In the genomic region with DNA sequence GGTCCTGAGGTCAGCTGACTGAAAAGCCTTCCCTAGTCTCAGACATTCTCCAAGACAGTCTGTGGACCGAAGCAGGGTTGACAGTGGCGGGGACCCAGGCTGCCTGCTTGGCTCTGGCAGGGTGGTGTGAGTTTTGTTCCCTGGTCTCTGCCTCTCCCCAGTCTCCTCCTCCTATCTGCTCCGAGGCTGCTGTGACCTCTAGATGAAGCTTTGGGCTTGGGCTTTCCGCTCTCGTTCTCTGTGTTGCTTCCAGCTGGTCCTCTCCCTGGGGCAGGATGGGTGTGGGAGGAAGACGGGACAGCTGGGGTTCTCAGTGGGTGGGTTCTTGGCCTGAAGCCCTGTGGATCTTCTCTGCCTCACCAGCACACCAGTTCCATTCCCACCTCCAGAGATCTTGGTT, we compare ENCODE assay signal across 9 mouse cellular contexts. TPM values are rescaled to one million over a fixed set of nuclear protein-coding genes. Genes with fewer than 3 reads are reported as not detected.
DNase-seq lines count a peak whose midpoint lies in the region; ATAC-seq and TF ChIP-seq lines count a peak whose summit lies in the region.
"Had no signal": no experiment of that assay in that cellular context is flagged by ENCODE, and none has a peak within 500 bp of the region (broad histone marks: within the 10 kb centered on the region; RNA-seq: fewer than 3 reads in every experiment).

No protein-coding gene starts in this region.

- H3K4me1 ChIP-seq in heart, embryonic 13.5 days, result peaks cover 50% of the 10 kb centered on the region
- H3K4me1 ChIP-seq in forebrain, embryonic 12.5 days, result peaks cover 26% of the 10 kb centered on the region
- no peaks in the 10 kb centered on the region for H3K4me1 ChIP-seq in thymus, adult 2 months (replicated peaks; ENCODE audit: control insufficient read depth, insufficient read depth, low read length)

- no peaks in the 10 kb centered on the region for H3K27me3 ChIP-seq in heart, embryonic 13.5 days (replicated peaks)
- no peaks in the 10 kb centered on the region for H3K27me3 ChIP-seq in forebrain, embryonic 12.5 days
- no peaks in the 10 kb centered on the region for H3K27me3 ChIP-seq in thymus, adult 2 months (ENCODE audit: control insufficient read depth, insufficient read depth, low read length)

- TF ChIP-seq CTCF in thymus, adult 2 months (IDR thresholded peaks at IDR 0.05; ENCODE audit: borderline replicate concordance, control insufficient read depth, extremely low read depth, insufficient read depth, low read length, poor library complexity), result no peak

- 38% methylated on average over 6 of the region's 6 CpGs for WGBS in heart, embryonic 13.5 days
- 85% methylated on average over 6 of the region's 6 CpGs for WGBS in forebrain, embryonic 12.5 days
- WGBS in thymus, adult 2 months, result 77% methylated on average over 6 of the region's 6 CpGs

- H3K4me2 ChIP-seq in heart, embryonic 13.5 days, result no peak overlapping the region
- no peak overlapping the region for H3K4me2 ChIP-seq in forebrain, embryonic 12.5 days

- no peak overlapping the region for H3K9ac ChIP-seq in heart, embryonic 13.5 days
- H3K9ac ChIP-seq in forebrain, embryonic 12.5 days, result no peak overlapping the region

- H3K4me3 ChIP-seq in heart, embryonic 13.5 days, result no peak overlapping the region
- H3K4me3 ChIP-seq in forebrain, embryonic 12.5 days (replicated peaks), result no peak overlapping the region
- no peak overlapping the region for H3K4me3 ChIP-seq in thymus, adult 2 months (ENCODE audit: control insufficient read depth, insufficient read depth, low read length)

- DNase-seq in adipocyte (ENCODE audit: low spot score), result peak; percentile 23
- DNase-seq in cerebellum, postnatal 36 days, result peak; percentile 54 to 58
- peak; percentile 48 to 71 for DNase-seq in layer of hippocampus, adult 18-20 months (ENCODE audit: low spot score in 2 of 2)
- peak; percentile 59 for DNase-seq in lung, postnatal 14 days
- no peak for DNase-seq in thymus, adult 2 months
- no peak for DNase-seq in c-Kit-positive CD71-positive TER-119-positive erythroid progenitor cells, embryonic 14.5 days (ENCODE audit: low spot score)

- peak overlapping the region; percentile 55 for H3K27ac ChIP-seq in heart, embryonic 13.5 days (replicated peaks)
- H3K27ac ChIP-seq in forebrain, embryonic 12.5 days, result no peak overlapping the region
- H3K27ac ChIP-seq in thymus, adult 2 months (ENCODE audit: control insufficient read depth, insufficient read depth, low read length), result no peak overlapping the region

- no peak for ATAC-seq in heart, embryonic 13.5 days (ENCODE audit: extremely low read depth, insufficient number of reproducible peaks, low FRiP score, low TSS enrichment)
- no peak for ATAC-seq in forebrain, embryonic 12.5 days (ENCODE audit: low FRiP score)

- no peaks in the 10 kb centered on the region for H3K36me3 ChIP-seq in heart, embryonic 13.5 days
- no peaks in the 10 kb centered on the region for H3K36me3 ChIP-seq in forebrain, embryonic 12.5 days (replicated peaks)
- no peaks in the 10 kb centered on the region for H3K36me3 ChIP-seq in thymus, adult 2 months (ENCODE audit: control insufficient read depth, insufficient read depth, low read length)

- H3K9me3 ChIP-seq in heart, embryonic 13.5 days, result no peaks in the 10 kb centered on the region
- H3K9me3 ChIP-seq in forebrain, embryonic 12.5 days, result no peaks in the 10 kb centered on the region

- no peak for TF ChIP-seq POLR2A in thymus, adult 2 months (IDR thresholded peaks at IDR 0.05; ENCODE audit: control insufficient read depth, extremely low read depth, insufficient read depth, low read length, poor library complexity)

RNA-seq across cellular contexts. Expression of gene Parva, which starts 51.8 kb away (rescaled TPM):
- 81.5 and 83.7 TPM in 2 replicates for polyA plus RNA-seq in heart, embryonic 13.5 days (2015; fragmentation: Nextera tagmentation; extraction: Ambion mirVana)
- total RNA-seq in layer of hippocampus, adult 18-20 months (2021), result 10 to 100 TPM; 47.0 to 49.7 TPM
- 51.9 and 54.6 TPM in 2 replicates for polyA plus RNA-seq in forebrain, embryonic 12.5 days (2016; fragmentation: Nextera tagmentation; extraction: Ambion mirVana)
- 6.1 and 6.6 TPM in 2 replicates for polyA plus RNA-seq in thymus, adult 2 months (2012; rRNA removed)
- total RNA-seq: hematopoietic stem cell, adult 5-6 weeks had no signal

Comparison
In these comparisons a context has a peak if more than half of its experiments do, and no peak if none do; other contexts are left out.
1. DNase-seq: peak in adipocyte (single experiment), cerebellum, postnatal 36 days (2 of 2), layer of hippocampus, adult 18-20 months (2 of 2) and lung, postnatal 14 days (single experiment); none in thymus, adult 2 months (single experiment) and c-Kit-positive CD71-positive TER-119-positive erythroid progenitor cells, embryonic 14.5 days (single experiment).